Mouse (Mus musculus) skeletal muscle tissue, adult 2 months (tissue): ENCODE measurements around the gene Cd164l2.
A peak's percentile ranks its signal among the peaks of the same experiment; 100 is the strongest.

Source experiments
- DNase-seq: peaks from one replicate; pipeline ENCODE4 v3.0.0-alpha.2; 2012; ENCODE audit warnings: low read depth, low spot score

Gene Cd164l2

GRCm38 (mm10) chr4:133255392-133255791 is 43.5 kb downstream of the Cd164l2 start:
- DNase-seq = no peak

- no peak for DNase-seq
Measured at GRCm38 (mm10) chr4:133256820-133257219, 44.9 kb downstream of the Cd164l2 start.

- DNase-seq = no peak
Measured at GRCm38 (mm10) chr4:133257230-133257629, 45.3 kb downstream of the Cd164l2 start.

- no peak for DNase-seq
Measured at GRCm38 (mm10) chr4:133257798-133258408, 46.0 kb downstream of the Cd164l2 start.

GRCm38 (mm10) chr4:133261641-133262374 is 49.9 kb downstream of the Cd164l2 start:
- DNase-seq = no peak

- DNase-seq = no peak
Measured at GRCm38 (mm10) chr4:133262375-133262765, 50.4 kb downstream of the Cd164l2 start.

GRCm38 (mm10) chr4:133262882-133263281 is 51.0 kb downstream of the Cd164l2 start, which contains the start of gene Sytl1:
Sytl1 (minus strand) TSS chr4:133263113.
- DNase-seq = no peak

- no peak for DNase-seq
Measured at GRCm38 (mm10) chr4:133263756-133264155, 51.8 kb downstream of the Cd164l2 start.

GRCm38 (mm10) chr4:133264559-133264958 is 52.6 kb downstream of the Cd164l2 start:
- DNase-seq = no peak

- peak; percentile 50 for DNase-seq
Measured at GRCm38 (mm10) chr4:133265297-133265696, 53.4 kb downstream of the Cd164l2 start.

GRCm38 (mm10) chr4:133265759-133266158 is 53.8 kb downstream of the Cd164l2 start:
- no peak for DNase-seq

GRCm38 (mm10) chr4:133266248-133266880 is 54.4 kb downstream of the Cd164l2 start:
- DNase-seq = peak; percentile 67

- DNase-seq = no peak
Measured at GRCm38 (mm10) chr4:133268931-133269330, 57.0 kb downstream of the Cd164l2 start.

GRCm38 (mm10) chr4:133269596-133269995 is 57.7 kb downstream of the Cd164l2 start:
- DNase-seq = no peak

- DNase-seq = no peak
Measured at GRCm38 (mm10) chr4:133270929-133271328, 59.0 kb downstream of the Cd164l2 start.
